Mouse (Mus musculus) heart, postnatal 10 days (tissue): ENCODE results near the gene 2700081O15Rik. TPM values are rescaled to one million over a fixed set of nuclear protein-coding genes. Genes with fewer than 3 reads are reported as not detected.

Experiments
- DNase-seq, 2 experiments: peaks; one replicate each; pipeline ENCODE4 v3.0.0; 2021
- intact Hi-C: fragments of 180-260 bp; cut with DNase I; formaldehyde crosslinking; loops from one replicate; pipeline ENCODE4 v1.15.1; 2025
- total RNA-seq, 2 experiments: library from RNA; stranded (reverse); gene quantifications; 2 replicates each; pipeline ENCODE4 v1.2.3; 2021

Gene 2700081O15Rik
- total RNA-seq, 2 experiments from 2014 or later, result 25.1 to 32.8 TPM

- intact Hi-C loops, result loop anchor here (2.0 kb wide), 3 partner anchors 36 to 152 kb away; partner anchors contain the start of genes Rcor2 and Spindoc
- peak in 1 of 2 experiments; percentile 30 for DNase-seq
Observed at GRCm38 (mm10) chr19:7419134-7419533, 1.7 kb downstream of the 2700081O15Rik start.

- no peak for DNase-seq
- intact Hi-C loops, result loop anchor here (5.0 kb wide), 1 partner anchor 358 kb away; no protein-coding TSS in a partner anchor
Observed at GRCm38 (mm10) chr19:7420108-7420507, 2.7 kb downstream of the 2700081O15Rik start.

GRCm38 (mm10) chr19:7420841-7421601 is 3.6 kb downstream of the 2700081O15Rik start:
- no peak for DNase-seq
- intact Hi-C loops, result loop anchor here (5.0 kb wide), 1 partner anchor 359 kb away; no protein-coding TSS in a partner anchor

- peak; percentile 47 to 57 for DNase-seq
- intact Hi-C loops, result loop anchor here (2.0 to 5.0 kb wide), 2 partner anchors 187 to 360 kb away; no protein-coding TSS in a partner anchor
Observed at GRCm38 (mm10) chr19:7421602-7422591, 4.5 kb downstream of the 2700081O15Rik start.

DNA sequence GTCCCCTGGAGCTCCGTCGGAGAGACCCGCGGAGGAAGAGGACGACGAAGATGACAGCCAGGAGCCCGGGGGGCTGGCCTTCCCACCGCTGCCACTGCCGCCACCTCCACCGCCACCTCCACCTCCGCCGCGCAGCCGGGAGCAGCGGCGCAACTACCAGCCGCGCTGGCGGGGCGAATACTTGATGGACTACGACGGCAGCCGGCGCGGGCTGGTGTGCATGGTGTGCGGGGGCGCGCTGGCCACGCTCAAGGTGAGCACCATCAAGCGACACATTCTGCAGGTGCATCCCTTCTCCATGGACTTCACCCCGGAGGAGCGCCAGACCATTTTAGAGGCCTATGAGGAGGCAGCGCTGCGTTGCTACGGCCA is 5.2 kb downstream of the 2700081O15Rik start:
- intact Hi-C loops, result loop anchor here (2.0 to 5.0 kb wide), 2 partner anchors 188 to 360 kb away; no protein-coding TSS in a partner anchor
- DNase-seq, result peak in 1 of 2 experiments; percentile 29

GRCm38 (mm10) chr19:7423028-7423655 is 5.7 kb downstream of the 2700081O15Rik start:
- intact Hi-C loops, result loop anchor here (2.0 to 5.0 kb wide), 2 partner anchors 188 to 361 kb away; no protein-coding TSS in a partner anchor
- peak; percentile 95 to 96 for DNase-seq

DNA sequence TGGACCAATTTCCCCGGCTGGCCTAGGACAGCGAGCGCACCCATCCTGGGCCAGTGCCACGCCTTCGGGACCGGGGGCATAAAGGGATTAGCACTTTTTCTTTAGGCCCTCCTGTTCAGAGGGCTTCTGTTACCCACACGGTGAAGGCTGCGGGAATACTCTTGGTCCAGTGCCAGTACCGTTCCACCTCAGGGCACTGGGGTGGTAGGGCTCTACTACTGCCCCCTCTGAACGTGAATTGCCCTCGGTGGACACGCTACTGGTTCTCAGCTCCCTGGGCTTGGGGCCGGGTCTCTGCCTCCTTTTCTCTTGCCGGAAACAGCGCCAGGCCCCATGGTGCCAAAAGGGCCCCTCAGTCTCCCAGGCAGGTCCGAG is 6.2 kb downstream of the 2700081O15Rik start:
- intact Hi-C loops, result loop anchor here (2.0 to 5.0 kb wide), 2 partner anchors 189 to 361 kb away; no protein-coding TSS in a partner anchor
- no peak for DNase-seq

DNA sequence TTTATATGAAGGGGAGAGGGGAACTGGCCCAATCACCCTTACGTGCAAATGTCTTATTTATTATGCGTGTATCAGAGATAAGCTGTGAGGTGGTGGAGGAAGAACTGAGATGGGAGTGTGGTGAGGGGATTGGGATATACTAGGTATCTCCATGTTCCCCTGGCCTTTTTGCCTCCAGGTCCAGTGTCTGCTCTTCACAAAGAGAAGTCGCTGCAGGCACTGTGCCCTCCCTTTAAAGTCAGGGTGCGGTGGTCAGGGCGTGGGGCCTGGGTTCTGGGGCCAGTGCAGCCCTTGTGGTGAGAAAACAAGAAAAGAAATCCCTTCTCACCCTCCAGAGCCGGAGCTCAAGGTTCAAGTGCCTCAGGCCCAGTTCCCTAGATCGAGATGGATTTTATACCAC is 6.7 kb downstream of the 2700081O15Rik start:
- DNase-seq, result no peak
- intact Hi-C loops, result loop anchor here (5.0 kb wide), 1 partner anchor 362 kb away; no protein-coding TSS in a partner anchor

DNA sequence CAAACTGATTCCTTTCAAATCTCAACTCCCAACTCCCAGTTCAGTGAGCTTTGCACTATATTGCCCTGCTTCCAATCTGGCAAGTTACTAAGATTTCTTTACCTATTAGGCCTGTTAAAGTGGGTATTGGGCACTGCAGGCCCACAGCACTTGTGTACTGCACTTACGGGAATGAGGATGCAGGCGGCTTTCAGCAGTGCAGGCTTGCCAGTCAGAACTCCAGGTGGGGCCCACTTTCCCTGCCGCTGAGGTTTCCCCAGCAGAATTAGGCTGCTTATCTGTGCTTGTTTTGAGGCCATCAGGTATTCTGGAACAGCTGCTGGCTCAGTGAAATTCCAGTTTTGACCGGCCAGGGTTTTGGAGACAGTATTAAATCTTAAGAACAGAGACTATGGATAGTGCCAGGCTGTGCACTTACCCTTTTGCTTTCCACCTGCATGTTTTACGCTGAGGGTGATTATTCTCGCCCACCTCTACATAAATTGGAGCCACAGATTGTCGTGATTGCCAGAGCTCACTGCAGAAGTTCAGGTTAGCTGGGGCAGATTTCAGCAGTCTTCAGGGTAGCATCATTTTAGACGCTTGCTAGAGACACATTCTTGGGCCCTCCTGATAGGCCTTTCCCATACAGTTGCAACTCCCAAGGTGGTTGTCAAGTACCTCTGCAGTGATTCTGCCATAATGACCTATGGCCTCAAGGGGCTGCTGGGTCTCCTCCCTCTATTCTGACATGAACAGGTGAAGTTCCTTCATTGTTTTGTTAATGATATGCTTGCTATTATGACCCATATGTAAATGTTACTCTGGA is 7.4 kb downstream of the 2700081O15Rik start:
- peak in 1 of 2 experiments; percentile 22 for DNase-seq
- intact Hi-C loops, result loop anchor here (5.0 kb wide), 1 partner anchor 362 kb away; no protein-coding TSS in a partner anchor

- no peak for DNase-seq
- intact Hi-C loops, result no loop called here
Observed at GRCm38 (mm10) chr19:7425398-7425775, 8.0 kb downstream of the 2700081O15Rik start.

DNA sequence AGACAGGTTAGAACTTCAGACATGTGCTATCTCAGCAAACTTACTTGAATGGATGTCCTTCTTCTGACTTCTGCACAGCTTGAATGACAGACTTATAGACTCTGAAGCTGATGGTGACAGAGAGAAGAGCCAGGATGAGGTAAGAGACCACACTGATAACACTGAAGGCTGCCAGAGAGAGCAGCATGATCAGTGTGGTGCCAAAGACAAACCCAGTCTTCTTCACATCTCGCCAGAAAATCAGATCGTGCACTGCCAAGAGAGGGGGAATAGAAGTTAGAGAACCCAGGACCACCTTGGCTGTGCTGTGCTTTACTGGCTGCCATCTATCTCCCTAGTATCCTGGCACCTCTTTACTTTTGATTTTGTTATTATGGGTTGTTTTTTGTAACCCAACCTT is 17.5 kb downstream of the 2700081O15Rik start:
- DNase-seq, result no peak
- intact Hi-C loops, result loop anchor here (5.0 kb wide), 1 partner anchor 368 kb away; no protein-coding TSS in a partner anchor

DNA sequence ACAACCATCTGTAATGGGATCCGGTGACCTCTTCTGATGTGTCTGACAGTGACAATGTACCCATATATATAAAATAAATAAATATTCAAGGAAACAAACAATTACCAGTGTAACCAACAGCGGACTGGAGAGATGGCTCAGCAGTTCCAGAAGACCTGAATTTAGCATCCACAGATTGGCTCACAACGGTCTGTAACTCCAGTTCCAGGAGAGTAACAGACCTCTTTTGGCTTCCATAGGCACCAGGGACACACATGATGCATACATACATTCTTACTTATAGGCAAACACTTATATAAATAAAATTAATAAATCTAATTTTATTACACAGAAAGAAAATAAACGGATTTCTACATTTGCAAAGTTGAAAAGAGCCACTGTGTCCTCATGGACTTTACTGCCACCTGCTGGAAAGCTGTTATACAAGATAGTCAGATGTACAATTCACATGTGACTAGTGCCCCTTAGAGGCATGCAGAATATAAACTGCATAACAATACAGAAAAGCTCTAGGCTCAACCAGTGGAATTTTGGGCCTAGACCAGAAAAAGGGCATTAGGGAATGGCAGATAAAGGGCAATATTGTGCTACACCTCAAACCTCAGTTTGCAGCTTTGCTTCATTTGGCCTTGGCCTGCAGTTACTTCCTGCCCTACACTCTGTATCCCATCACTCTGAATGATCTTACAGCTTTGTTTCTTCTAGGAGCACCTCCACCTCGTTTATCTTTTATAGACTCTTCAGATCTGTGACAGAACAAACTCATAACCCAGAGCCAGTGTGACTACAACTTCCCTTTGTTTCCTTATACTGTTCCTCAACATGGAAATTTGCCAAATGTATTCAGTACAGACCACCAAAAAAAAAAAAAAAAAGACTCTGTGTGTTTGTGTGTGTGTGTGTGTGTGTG is 18.9 kb downstream of the 2700081O15Rik start:
- intact Hi-C loops, result loop anchor here (1.0 to 5.0 kb wide), 2 partner anchors 202 to 369 kb away; no protein-coding TSS in a partner anchor
- peak; percentile 77 to 83 for DNase-seq

DNA sequence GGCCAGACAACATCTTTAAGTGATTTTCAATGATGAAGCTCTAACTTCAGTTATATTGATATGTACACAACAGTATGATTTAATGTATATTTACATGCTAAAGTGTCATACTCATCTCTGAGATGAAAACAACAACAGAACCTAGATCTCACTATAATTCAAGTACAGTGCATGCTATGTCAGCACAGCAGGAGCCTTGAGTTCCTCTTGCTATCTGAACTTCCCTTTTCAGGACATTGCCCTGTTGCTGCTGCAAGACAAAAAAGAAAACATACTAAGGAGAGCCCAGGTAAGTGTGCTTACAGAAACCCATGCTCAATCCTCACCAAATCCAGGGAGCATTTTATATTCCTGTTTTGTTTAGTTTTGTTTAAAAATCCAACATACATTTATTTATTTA is 20.9 kb downstream of the 2700081O15Rik start:
- DNase-seq, result no peak
- intact Hi-C loops, result loop anchor here (5.0 kb wide), 1 partner anchor 371 kb away; no protein-coding TSS in a partner anchor

- peak; percentile 64 to 77 for DNase-seq
- intact Hi-C loops, result loop anchor here (2.0 to 5.0 kb wide), 3 partner anchors 41 to 156 kb away; partner anchors contain the start of gene Rtn3
Observed at GRCm38 (mm10) chr19:7441493-7441892, 24.1 kb downstream of the 2700081O15Rik start.

DNA sequence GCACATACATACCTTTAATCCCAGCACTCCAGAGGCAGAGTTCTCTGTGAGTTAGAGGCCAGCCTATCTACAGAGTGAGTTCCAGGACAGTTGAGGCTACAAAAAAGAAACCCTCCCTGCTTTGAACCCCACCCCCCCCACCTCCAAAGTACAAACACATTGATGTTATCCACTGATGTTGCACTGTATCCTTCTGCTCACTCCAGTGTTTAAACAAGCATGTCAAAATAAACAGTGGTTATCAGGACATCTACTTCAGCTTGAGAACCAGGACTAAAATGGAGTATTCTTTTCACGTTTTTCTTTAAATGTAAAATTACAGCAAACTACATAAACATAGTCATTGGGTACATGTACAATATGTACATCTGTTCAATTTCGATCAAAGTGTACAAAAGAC is 27.7 kb downstream of the 2700081O15Rik start:
- no peak for DNase-seq
- intact Hi-C loops, result no loop called here

GRCm38 (mm10) chr19:7445596-7445995 is 28.2 kb downstream of the 2700081O15Rik start:
- DNase-seq, result no peak
- intact Hi-C loops, result no loop called here

GRCm38 (mm10) chr19:7456803-7457202 is 39.4 kb downstream of the 2700081O15Rik start:
- no peak for DNase-seq
- intact Hi-C loops, result no loop called here

GRCm38 (mm10) chr19:7458901-7459300 is 41.5 kb downstream of the 2700081O15Rik start:
- intact Hi-C loops, result no loop called here
- no peak for DNase-seq
